Mouse (Mus musculus) heart, embryonic 16.5 days (tissue): ENCODE data around the gene Gna15. TPM values are rescaled to one million over a fixed set of nuclear protein-coding genes. Genes with fewer than 3 reads are reported as not detected.

Experiments
- ATAC-seq: fragments of 200-750 bp; cut with Nextera tagmentation; replicated peaks from 2 replicates; pipeline ENCODE4 v1.8.0; 2017; ENCODE audit warnings: moderate number of reproducible peaks; ENCODE audit not compliant: insufficient read depth, low FRiP score; ENCODE audit errors: extremely low read depth
- H3K27ac ChIP-seq: fragments of 300-500 bp; sonication (generic); 2 replicates; pipeline ENCODE4 v1.5.1; 2014; ENCODE audit warnings: mild to moderate bottlenecking, low read length, control low read depth, moderate library complexity
- H3K27me3 ChIP-seq: fragments of 300-500 bp; sonication (generic); 2 replicates; pipeline ENCODE4 v1.6.1; 2014; ENCODE audit warnings: low read length, mixed read lengths; ENCODE audit not compliant: control insufficient read depth, insufficient read depth
- H3K36me3 ChIP-seq: fragments of 300-500 bp; sonication (generic); 2 replicates; pipeline ENCODE4 v1.6.1; 2014; ENCODE audit not compliant: control insufficient read depth, insufficient read depth
- H3K4me1 ChIP-seq: fragments of 300-500 bp; sonication (generic); 2 replicates; pipeline ENCODE4 v1.6.1; 2014; ENCODE audit warnings: low read length, mixed read lengths; ENCODE audit not compliant: control insufficient read depth, insufficient read depth
- H3K4me2 ChIP-seq: fragments of 300-500 bp; sonication (generic); 2 replicates; pipeline ENCODE4 v1.6.1; 2014; ENCODE audit warnings: low read depth, mild to moderate bottlenecking, control low read depth, low read length
- H3K4me3 ChIP-seq: fragments of 300-500 bp; sonication (generic); 2 replicates; pipeline ENCODE4 v1.5.1; 2014; ENCODE audit warnings: mild to moderate bottlenecking, control low read depth, low read length
- H3K9ac ChIP-seq: fragments of 300-500 bp; sonication (generic); 2 replicates; pipeline ENCODE4 v1.6.1; 2014; ENCODE audit warnings: low read length, control low read depth
- H3K9me3 ChIP-seq: fragments of 300-500 bp; sonication (generic); replicated peaks from 2 replicates; pipeline ENCODE4 v1.6.1; 2016; ENCODE audit warnings: low read length; ENCODE audit not compliant: control insufficient read depth
- WGBS: fragments of 180-500 bp; shearing (Covaris S2); extraction: QIAGEN DNeasy Blood & Tissue Kit; methylation state at CpG from one replicate; pipeline ENCODE4 v1.1.7; 2014; 5-methylcytosine and 5-hydroxymethylcytosine counted together
- polyA plus RNA-seq: library from polyadenylated mRNA; unstranded; fragments of >200 nt; fragmentation: Nextera tagmentation; extraction: Ambion mirVana; gene quantifications from 2 replicates; pipeline ENCODE4 v1.2.1, GENCODE M21; 2015

Gene Gna15
- polyA plus RNA-seq, 1 experiment from 2014 or later = 1.3 TPM

GRCm38 (mm10) chr10:81557491-81557890 lies 33.5 kb upstream of the Gna15 start:
- 38% methylated on average over 1 of the region's 1 CpGs for WGBS
- no peaks in the 10 kb centered on the region for H3K27me3 ChIP-seq
- 0 out of 2 replicates have a peak, but pooled peaks cover 3% of the 10 kb centered on the region for H3K9me3 ChIP-seq
- H3K4me3 ChIP-seq = no peak overlapping the region
- H3K9ac ChIP-seq = no peak overlapping the region
- no peak overlapping the region for H3K27ac ChIP-seq
- ATAC-seq = no peak
- H3K36me3 ChIP-seq = peaks cover 11% of the 10 kb centered on the region; the same call in 1 of the 2 replicates
- H3K4me2 ChIP-seq = no peak overlapping the region
- peaks cover 16% of the 10 kb centered on the region for H3K4me1 ChIP-seq

GRCm38 (mm10) chr10:81556282-81556681 lies 32.3 kb upstream of the Gna15 start:
- 63% methylated on average over 3 of the region's 3 CpGs for WGBS
- ATAC-seq = no peak
- Histone ChIP-seq H3K27me3 (no peaks in the 10 kb centered on the region), H3K36me3 (peaks cover under 1% of the 10 kb centered on the region; the same call in 1 of the 2 replicates), H3K9ac (no peak overlapping the region), H3K4me2 (no peak overlapping the region), H3K9me3 (0 out of 2 replicates have a peak, but pooled peaks cover 3% of the 10 kb centered on the region), H3K4me3 (no peak overlapping the region), H3K27ac (no peak overlapping the region), H3K4me1 (peaks cover 14% of the 10 kb centered on the region)

DNA sequence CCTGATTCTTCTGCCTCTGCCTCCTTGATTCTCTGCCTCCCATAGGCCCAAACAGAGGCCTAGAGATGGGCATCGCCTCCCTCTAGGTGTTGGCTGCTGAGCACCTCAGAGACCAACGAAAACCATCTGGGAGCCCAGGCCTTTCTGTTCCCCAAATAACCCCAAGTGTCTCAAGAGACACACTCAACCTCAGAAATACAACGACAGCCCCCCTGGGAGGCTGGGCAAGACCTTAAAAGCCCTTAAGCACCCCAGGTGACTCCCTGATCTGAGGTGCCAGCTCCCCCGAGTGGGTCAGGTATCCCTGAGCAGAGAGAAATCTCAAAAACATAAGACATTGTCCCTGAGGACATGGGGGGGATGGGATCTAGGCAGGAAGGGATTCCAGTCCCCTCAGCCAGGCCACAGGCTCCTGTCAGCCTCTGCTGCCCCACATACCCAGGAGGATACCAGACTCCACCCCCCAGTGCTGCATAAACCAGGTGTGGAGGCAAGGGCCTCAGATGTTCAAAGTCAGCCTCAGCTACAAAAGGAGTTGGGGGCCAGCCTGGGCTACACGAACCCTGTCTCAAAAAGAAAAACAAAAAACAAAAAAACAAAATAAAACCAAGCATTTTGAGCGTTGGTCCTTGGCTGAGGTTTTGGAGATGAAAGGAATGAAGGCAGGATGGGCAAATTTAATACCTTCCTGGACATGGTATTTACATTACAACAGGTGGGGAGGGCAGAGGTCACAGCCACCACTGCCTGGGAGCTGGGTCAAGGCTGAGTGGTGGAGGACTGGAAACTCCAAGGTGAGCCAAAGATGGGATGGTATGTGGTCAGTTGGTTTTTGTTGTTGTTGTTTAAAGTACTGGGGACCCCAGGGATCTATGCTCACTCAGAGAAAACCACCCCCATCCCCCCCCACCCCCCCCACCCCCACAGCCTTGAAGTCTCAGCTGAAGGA lies 30.1 kb upstream of the Gna15 start:
- H3K4me3 ChIP-seq = no peak overlapping the region
- H3K4me1 ChIP-seq = peaks cover 7% of the 10 kb centered on the region
- H3K27me3 ChIP-seq = no peaks in the 10 kb centered on the region
- no peak for ATAC-seq
- H3K27ac ChIP-seq = no peak overlapping the region
- no peaks in the 10 kb centered on the region for H3K36me3 ChIP-seq
- H3K9ac ChIP-seq = no peak overlapping the region
- WGBS = 73% methylated on average over 6 of the region's 6 CpGs
- H3K4me2 ChIP-seq = no peak overlapping the region
- 0 out of 2 replicates have a peak, but pooled peaks cover 3% of the 10 kb centered on the region for H3K9me3 ChIP-seq

GRCm38 (mm10) chr10:81553232-81553631 lies 29.2 kb upstream of the Gna15 start:
- ATAC-seq = no peak
- H3K4me3 ChIP-seq = no peak overlapping the region
- 0 out of 2 replicates have a peak, but pooled peaks cover 3% of the 10 kb centered on the region for H3K9me3 ChIP-seq
- WGBS = 85% methylated on average over 5 of the region's 5 CpGs
- H3K4me2 ChIP-seq = no peak overlapping the region
- no peak overlapping the region for H3K27ac ChIP-seq
- no peak overlapping the region for H3K9ac ChIP-seq
- H3K4me1 ChIP-seq = peaks cover 7% of the 10 kb centered on the region
- no peaks in the 10 kb centered on the region for H3K36me3 ChIP-seq
- no peaks in the 10 kb centered on the region for H3K27me3 ChIP-seq

GRCm38 (mm10) chr10:81551597-81552102 lies 27.6 kb upstream of the Gna15 start:
- Histone ChIP-seq H3K36me3 (no peaks in the 10 kb centered on the region), H3K4me3 (no peak overlapping the region), H3K9me3 (0 out of 2 replicates have a peak, but pooled peaks cover 3% of the 10 kb centered on the region), H3K27me3 (no peaks in the 10 kb centered on the region), H3K27ac (peak overlapping the region; percentile 69), H3K9ac (no peak overlapping the region), H3K4me1 (peaks cover 7% of the 10 kb centered on the region), H3K4me2 (no peak overlapping the region)
- ATAC-seq = peak; percentile 89
- 1% methylated on average over 12 of the region's 12 CpGs for WGBS

DNA sequence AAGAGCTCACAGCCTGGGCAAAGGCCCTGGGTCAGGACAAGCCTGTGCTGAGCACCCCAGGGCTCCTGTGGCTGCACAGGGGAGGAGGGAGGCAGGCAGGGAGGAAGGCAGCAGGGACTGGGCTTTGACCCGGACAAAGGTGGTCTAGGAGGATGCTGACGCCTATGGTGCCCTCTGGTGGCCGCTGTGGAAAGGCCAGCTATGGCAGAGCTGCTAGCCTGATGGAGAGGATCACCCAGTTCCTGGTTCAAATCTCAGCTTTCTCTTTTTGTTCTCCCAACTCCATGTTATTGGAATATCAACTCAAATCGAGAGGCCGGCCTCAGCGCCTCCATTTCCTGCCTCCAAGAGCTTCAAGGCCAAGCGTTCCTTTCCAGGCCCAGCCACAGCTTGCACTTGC lies 26.2 kb upstream of the Gna15 start:
- peaks cover 9% of the 10 kb centered on the region for H3K4me1 ChIP-seq
- H3K27ac ChIP-seq = no peak overlapping the region
- no peak for ATAC-seq
- H3K4me2 ChIP-seq = no peak overlapping the region
- H3K27me3 ChIP-seq = no peaks in the 10 kb centered on the region
- no peak overlapping the region for H3K4me3 ChIP-seq
- no peaks in the 10 kb centered on the region for H3K36me3 ChIP-seq
- H3K9me3 ChIP-seq = 0 out of 2 replicates have a peak, but pooled peaks cover 3% of the 10 kb centered on the region
- 10% methylated on average over 7 of the region's 7 CpGs for WGBS
- no peak overlapping the region for H3K9ac ChIP-seq

DNA sequence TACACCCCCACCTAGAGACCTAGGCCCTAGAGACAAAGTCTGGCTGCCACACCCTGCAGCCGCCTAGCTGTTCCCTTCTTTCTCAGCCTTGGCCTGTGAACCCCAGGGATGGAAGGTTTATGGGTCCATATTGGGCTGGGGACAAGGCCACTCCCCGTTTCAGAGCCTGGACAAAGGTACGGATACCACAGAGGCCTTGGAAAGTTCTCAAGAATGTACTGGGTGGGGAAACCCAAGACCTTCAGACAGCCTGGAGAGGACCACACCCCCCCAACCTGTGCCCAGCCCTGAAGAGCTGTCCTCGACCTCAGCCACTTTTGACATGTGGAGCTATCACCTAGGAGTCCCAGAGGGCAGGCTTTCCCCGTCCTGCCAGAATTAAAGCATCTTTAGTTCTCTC lies 24.9 kb upstream of the Gna15 start:
- Histone ChIP-seq H3K4me3 (no peak overlapping the region), H3K36me3 (no peaks in the 10 kb centered on the region), H3K9me3 (0 out of 2 replicates have a peak, but pooled peaks cover 3% of the 10 kb centered on the region), H3K27ac (no peak overlapping the region), H3K9ac (no peak overlapping the region), H3K4me2 (no peak overlapping the region), H3K4me1 (peaks cover 13% of the 10 kb centered on the region), H3K27me3 (no peaks in the 10 kb centered on the region)
- 67% methylated on average over 5 of the region's 5 CpGs for WGBS
- no peak for ATAC-seq

DNA sequence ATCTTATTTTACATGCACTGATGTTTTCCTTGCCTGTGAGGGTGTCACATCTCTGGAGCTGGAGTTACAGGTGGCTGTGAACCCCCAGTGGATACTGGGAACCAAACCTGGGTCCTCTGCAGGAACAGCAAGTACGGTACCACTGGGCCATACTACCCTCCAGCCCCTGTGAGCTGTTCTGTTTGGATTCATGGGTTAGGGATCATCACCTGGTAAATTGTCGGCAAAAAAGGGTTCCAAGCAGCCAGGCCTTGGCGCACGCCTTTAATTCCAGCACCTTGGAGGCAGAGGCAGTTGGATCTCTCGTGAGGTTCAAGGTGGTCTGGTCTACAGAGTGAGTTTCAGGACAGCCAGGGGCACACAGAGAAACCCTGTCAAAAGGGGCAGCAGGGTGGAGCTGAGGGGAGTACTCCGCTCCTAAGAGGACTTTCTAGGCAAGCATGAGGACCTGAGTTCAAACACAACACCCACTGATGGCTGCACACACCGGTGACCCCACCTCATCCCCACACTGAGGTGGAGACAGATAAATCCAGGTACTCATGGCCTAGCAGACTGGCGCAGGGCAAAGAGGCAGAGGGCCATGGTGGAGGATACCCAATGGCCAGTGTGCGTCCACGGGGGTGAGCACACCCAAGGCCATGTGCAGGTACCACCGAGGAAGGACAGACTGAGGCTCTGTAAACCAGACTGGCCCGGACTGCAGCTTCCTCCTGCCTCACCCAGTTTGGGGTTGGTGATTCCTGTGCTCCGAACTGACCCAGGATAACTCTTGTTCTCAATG lies 23.0 kb upstream of the Gna15 start:
- Histone ChIP-seq H3K4me3 (no peak overlapping the region), H3K27ac (no peak overlapping the region), H3K9me3 (no peaks in the 10 kb centered on the region), H3K36me3 (no peaks in the 10 kb centered on the region), H3K27me3 (no peaks in the 10 kb centered on the region), H3K4me2 (no peak overlapping the region), H3K4me1 (peaks cover 32% of the 10 kb centered on the region), H3K9ac (no peak overlapping the region)
- ATAC-seq = no peak
- WGBS = 91% methylated on average over 13 of the region's 13 CpGs
